Mouse (Mus musculus) megakaryocyte, adult 5-6 weeks (primary cell): ENCODE measurements around the gene Spdye4b. TPM values are rescaled to one million over a fixed set of nuclear protein-coding genes. Genes with fewer than 3 reads are reported as not detected.
"Not testable (repeated sequence)": the region's sequence is repeated elsewhere in the genome, so short reads cannot be mapped to it uniquely, and the experiment has no call there.

ENCODE experiments used
- ATAC-seq: 2 replicates; pipeline ENCODE4 v1.8.0; 2016; ENCODE audit warnings: mild to moderate bottlenecking, inconsistent platforms; ENCODE audit not compliant: poor library complexity, severe bottlenecking
- total RNA-seq, 2 experiments: library from RNA; stranded (forward) in 1 of 2; stranded (reverse) in 1 of 2; fragments of 153-499, 151-499 nt in 1 of 2; fragments of 221-1000, 200-1000 nt in 1 of 2; gene quantifications; 2 replicates each; pipeline versions ENCODE4 v1.2.3 to v1.2.4; 2015 to 2017

Gene Spdye4b
- total RNA-seq (2015), result not detected in 2 replicates
- total RNA-seq (2017), result not detected in 2 replicates

GRCm38 (mm10) chr5:143180255-143181076, at the start of gene Spdye4b, which contains the start of gene Rbak:
Spdye4b (plus strand) TSS chr5:143181017.
Rbak (minus strand) TSS chr5:143180775.
- ATAC-seq, result peak; percentile 98

- peak; percentile 30 for ATAC-seq
Observed at GRCm38 (mm10) chr5:143132935-143133514, 47.8 kb upstream of the Spdye4b start.

DNA sequence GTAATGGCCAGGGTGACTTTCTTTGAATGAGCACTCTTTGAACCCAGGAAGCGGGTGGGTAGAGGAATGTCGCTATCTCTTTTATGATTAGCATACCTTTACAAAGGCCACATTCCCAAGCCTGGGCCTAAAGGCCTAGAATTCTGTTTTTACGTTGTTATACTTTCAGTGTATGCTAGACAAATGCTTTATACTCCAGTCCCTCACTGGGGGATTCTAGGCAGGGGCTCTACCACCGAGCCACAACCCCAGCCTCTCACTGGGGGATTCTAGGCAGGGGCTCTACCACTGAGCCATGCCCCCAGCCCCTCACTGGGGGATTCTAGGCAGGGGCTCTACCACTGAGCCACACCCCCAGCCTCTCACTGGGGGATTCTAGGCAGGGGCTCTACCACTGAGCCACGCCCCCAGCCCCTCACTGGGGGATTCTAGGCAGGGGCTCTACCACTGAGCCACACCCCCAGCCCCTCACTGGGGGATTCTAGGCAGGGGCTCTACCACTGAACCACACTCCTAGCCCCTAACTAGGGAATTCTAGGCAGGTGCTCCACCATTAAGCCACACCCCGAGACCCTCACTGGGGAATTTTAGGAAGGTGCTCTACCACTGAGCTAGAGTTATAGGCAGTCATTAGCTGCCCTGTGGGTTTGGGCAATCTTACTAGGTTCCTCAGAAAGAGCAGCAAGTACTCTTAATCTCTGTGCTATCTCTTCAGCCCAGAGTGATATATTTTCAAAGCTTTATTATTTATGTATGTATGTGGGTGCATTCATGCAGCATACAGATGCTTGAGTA, 46.4 kb upstream of the Spdye4b start:
- not testable (repeated sequence) for ATAC-seq

- ATAC-seq, result no peak
Observed at GRCm38 (mm10) chr5:143135042-143135441, 45.8 kb upstream of the Spdye4b start.

GRCm38 (mm10) chr5:143137580-143137979, 43.2 kb upstream of the Spdye4b start:
- ATAC-seq, result no peak

GRCm38 (mm10) chr5:143147481-143147880, 33.3 kb upstream of the Spdye4b start, which contains the start of gene Olfr718-ps1:
Olfr718-ps1 (minus strand) TSS chr5:143147581.
- ATAC-seq, result no peak

GRCm38 (mm10) chr5:143148661-143149060, 32.2 kb upstream of the Spdye4b start:
- ATAC-seq, result no peak

- no peak for ATAC-seq
Observed at GRCm38 (mm10) chr5:143149536-143149935, 31.3 kb upstream of the Spdye4b start.

- no peak for ATAC-seq
Observed at GRCm38 (mm10) chr5:143150044-143150443, 30.8 kb upstream of the Spdye4b start.

GRCm38 (mm10) chr5:143153756-143154155, 27.1 kb upstream of the Spdye4b start:
- ATAC-seq, result no peak

- ATAC-seq, result no peak
Observed at GRCm38 (mm10) chr5:143155534-143155933, 25.3 kb upstream of the Spdye4b start.

GRCm38 (mm10) chr5:143165508-143166070, 15.2 kb upstream of the Spdye4b start:
- ATAC-seq, result peak; percentile 70

GRCm38 (mm10) chr5:143175970-143176369, 4.8 kb upstream of the Spdye4b start:
- no peak for ATAC-seq

DNA sequence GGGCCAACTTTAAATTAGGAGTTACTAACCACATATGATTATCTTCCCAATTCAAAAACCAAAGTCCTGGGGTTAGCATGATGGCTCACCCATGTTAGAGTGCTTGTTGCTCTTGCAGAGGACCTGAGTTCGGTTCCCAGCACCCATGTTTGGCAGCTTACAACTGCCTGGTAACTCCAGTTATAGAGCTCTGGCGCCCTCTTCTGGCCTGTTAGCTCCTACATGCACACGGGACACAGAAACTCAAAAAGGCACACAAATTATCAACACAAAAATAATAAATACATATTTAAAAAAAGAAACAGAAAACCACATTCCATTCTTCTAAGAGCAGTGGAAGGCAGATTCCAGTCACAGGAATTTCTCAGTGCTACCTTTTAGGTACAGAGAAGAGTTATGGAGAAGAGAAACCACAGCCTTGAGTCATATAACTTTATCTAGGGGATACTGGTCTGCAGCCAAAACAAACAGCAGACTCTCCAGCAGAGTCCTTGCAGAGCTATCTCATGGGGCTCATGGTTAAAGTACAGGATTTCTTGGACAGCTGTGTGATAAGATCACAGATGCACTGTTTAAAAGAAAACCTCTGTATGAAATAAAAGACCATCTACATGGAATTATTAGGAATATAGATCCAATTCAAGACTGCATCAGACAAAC, 3.1 kb upstream of the Spdye4b start:
- no peak for ATAC-seq

- no peak for ATAC-seq
Observed at GRCm38 (mm10) chr5:143179179-143179578, 1.6 kb upstream of the Spdye4b start.

DNA sequence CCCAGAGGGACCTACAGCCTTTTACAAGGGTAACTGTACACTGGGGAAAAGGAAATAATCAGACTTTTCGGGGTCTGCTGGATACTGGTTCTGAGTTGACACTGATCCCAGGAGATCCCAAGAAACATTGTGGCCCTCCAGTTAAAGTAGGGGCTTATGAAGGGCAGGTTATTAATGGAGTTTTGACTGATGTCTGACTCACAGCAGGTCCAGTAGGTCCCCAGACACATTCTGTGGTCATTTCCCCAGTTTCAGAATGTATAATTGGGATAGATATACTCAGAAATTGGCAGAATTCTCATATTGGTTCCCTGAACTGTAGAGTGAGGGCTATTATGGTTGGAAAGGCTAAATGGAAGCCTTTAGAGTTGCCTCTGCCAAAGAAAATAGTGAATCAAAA, 7.2 kb downstream of the Spdye4b start:
- ATAC-seq, result not testable (repeated sequence)

DNA sequence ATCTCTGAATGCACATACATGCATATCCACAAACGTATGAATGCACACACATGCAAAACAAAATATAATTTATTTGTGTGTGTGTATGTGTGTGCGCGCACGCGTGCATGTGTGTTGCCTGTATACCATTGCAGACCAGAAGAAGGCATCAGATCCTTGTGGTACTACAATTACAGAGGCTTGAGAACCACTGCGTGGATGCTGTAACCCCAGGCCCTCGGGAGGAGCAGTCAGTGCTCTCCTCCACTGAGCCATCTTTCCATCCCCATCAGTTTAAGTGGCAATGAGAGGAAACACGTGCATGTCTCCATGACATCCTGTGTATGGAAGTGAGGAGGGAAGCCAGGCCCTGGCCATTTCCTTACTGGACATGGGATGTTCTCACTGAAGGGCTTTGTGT, 12.0 kb downstream of the Spdye4b start:
- ATAC-seq, result no peak

GRCm38 (mm10) chr5:143194747-143195146, 13.9 kb downstream of the Spdye4b start:
- ATAC-seq, result not testable (repeated sequence)

DNA sequence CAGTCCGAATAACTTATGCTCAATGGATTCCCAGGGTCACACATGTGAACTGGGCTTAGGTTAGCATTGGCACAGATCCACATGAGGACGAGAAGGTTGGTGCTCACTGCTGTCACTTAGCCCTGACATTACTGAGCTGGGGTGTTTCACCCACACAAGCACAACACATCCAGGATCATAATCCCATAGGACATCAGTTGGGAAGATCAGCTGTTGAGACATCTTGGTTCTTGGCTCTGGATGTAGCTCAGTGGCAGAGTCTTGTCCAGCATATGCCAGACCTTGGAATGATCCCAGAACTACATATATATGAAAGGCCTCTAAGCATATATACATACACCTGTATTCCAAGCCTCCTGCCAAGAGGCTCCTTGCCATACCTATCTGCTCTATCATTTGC, 14.3 kb downstream of the Spdye4b start:
- ATAC-seq, result no peak

GRCm38 (mm10) chr5:143196506-143196905, 15.7 kb downstream of the Spdye4b start:
- ATAC-seq, result no peak
